Comparison of ENCODE assay signal across 8 mouse cellular contexts in genomic region chr7:79466053-79466901, GRCm38 (mm10). TPM values are rescaled to one million over a fixed set of nuclear protein-coding genes. Genes with fewer than 3 reads are reported as not detected.
DNase-seq lines count a peak whose midpoint lies in the region; ATAC-seq and TF ChIP-seq lines count a peak whose summit lies in the region.

TSS of gene Polg (minus strand) at chr7:79466362.

- peak within 1 kb of the TSS; percentile 82 for H3K27ac ChIP-seq in embryonic facial prominence, embryonic 13.5 days
- H3K27ac ChIP-seq in kidney, adult 2 months (ENCODE audit: insufficient read depth, low read depth, low read length), result peak within 1 kb of the TSS; percentile 53
- H3K27ac ChIP-seq in limb, embryonic 12.5 days, result peak within 1 kb of the TSS; percentile 83
- peak within 1 kb of the TSS; percentile 87 for H3K27ac ChIP-seq in midbrain, embryonic 15.5 days
- peak within 1 kb of the TSS; percentile 88 for H3K27ac ChIP-seq in spleen, adult 2 months (ENCODE audit: insufficient read depth, low read length)

- peak; percentile 95 for ATAC-seq in embryonic facial prominence, embryonic 13.5 days (ENCODE audit: insufficient number of reproducible peaks, insufficient read depth, low FRiP score, low TSS enrichment, low read depth)
- peak; percentile 95 for ATAC-seq in limb, embryonic 12.5 days (ENCODE audit: insufficient number of reproducible peaks, insufficient read depth, low FRiP score, low TSS enrichment, low read depth)
- ATAC-seq in midbrain, embryonic 15.5 days (replicated peaks), result peak; percentile 95

- H3K4me3 ChIP-seq in embryonic facial prominence, embryonic 13.5 days, result peak within 1 kb of the TSS; percentile 86
- peak within 1 kb of the TSS; percentile 75 for H3K4me3 ChIP-seq in kidney, adult 2 months (ENCODE audit: insufficient read depth, low read depth, low read length)
- peak within 1 kb of the TSS; percentile 87 for H3K4me3 ChIP-seq in limb, embryonic 12.5 days (replicated peaks)
- H3K4me3 ChIP-seq in midbrain, embryonic 15.5 days, result peak within 1 kb of the TSS; percentile 97
- H3K4me3 ChIP-seq in spleen, adult 2 months (ENCODE audit: extremely low read depth, insufficient read depth, insufficient read length), result peak within 1 kb of the TSS; percentile 83

- H3K4me2 ChIP-seq in embryonic facial prominence, embryonic 13.5 days, result peak within 1 kb of the TSS; percentile 87
- peak within 1 kb of the TSS; percentile 96 for H3K4me2 ChIP-seq in limb, embryonic 12.5 days
- peak within 1 kb of the TSS; percentile 94 for H3K4me2 ChIP-seq in midbrain, embryonic 15.5 days

- peaks cover 23% of the 10 kb centered on the region for H3K36me3 ChIP-seq in embryonic facial prominence, embryonic 13.5 days
- H3K36me3 ChIP-seq in kidney, adult 2 months (ENCODE audit: control insufficient read depth, insufficient read depth, low read length), result no peaks in the 10 kb centered on the region
- peaks cover 28% of the 10 kb centered on the region for H3K36me3 ChIP-seq in limb, embryonic 12.5 days
- H3K36me3 ChIP-seq in midbrain, embryonic 15.5 days (replicated peaks), result 0 out of 2 replicates have a peak, but pooled peaks cover 3% of the 10 kb centered on the region
- peaks cover 19% of the 10 kb centered on the region for H3K36me3 ChIP-seq in spleen, adult 2 months (ENCODE audit: control insufficient read depth, insufficient read depth, low read length)

- peaks cover 14% of the 10 kb centered on the region for H3K27me3 ChIP-seq in embryonic facial prominence, embryonic 13.5 days
- H3K27me3 ChIP-seq in kidney, adult 2 months (replicated peaks; ENCODE audit: control insufficient read depth, insufficient read depth, low read length), result no peaks in the 10 kb centered on the region
- H3K27me3 ChIP-seq in limb, embryonic 12.5 days, result peaks cover 17% of the 10 kb centered on the region
- H3K27me3 ChIP-seq in midbrain, embryonic 15.5 days (replicated peaks), result peaks cover 16% of the 10 kb centered on the region; the same call in 1 of the 2 replicates
- 0 out of 2 replicates have a peak, but pooled peaks cover 2% of the 10 kb centered on the region for H3K27me3 ChIP-seq in spleen, adult 2 months (ENCODE audit: control insufficient read depth, insufficient read depth, low read length)

- H3K4me1 ChIP-seq in embryonic facial prominence, embryonic 13.5 days, result peaks cover 26% of the 10 kb centered on the region
- H3K4me1 ChIP-seq in kidney, adult 2 months (ENCODE audit: control insufficient read depth, insufficient read depth, low read length), result peaks cover 4% of the 10 kb centered on the region; the same call in 1 of the 2 replicates
- peaks cover 26% of the 10 kb centered on the region for H3K4me1 ChIP-seq in limb, embryonic 12.5 days (replicated peaks)
- peaks cover 32% of the 10 kb centered on the region for H3K4me1 ChIP-seq in midbrain, embryonic 15.5 days
- peaks cover 10% of the 10 kb centered on the region for H3K4me1 ChIP-seq in spleen, adult 2 months (ENCODE audit: control insufficient read depth, insufficient read depth, insufficient read length)

- peak; percentile 98 for DNase-seq in 3134 (ENCODE audit: extremely low read depth, insufficient read length, low spot score)
- DNase-seq in adrenal gland, postnatal 36 days, result peak; percentile 99
- peak; percentile 99 to 100 for DNase-seq in heart, adult 18-20 months
- DNase-seq in kidney, adult 2 months, result peak; percentile 99
- DNase-seq in spleen, adult 2 months (ENCODE audit: low read depth in 1 of 2, low spot score in 2 of 2), result peak; percentile 94

- WGBS in embryonic facial prominence, embryonic 13.5 days, result under 1% methylated on average over 76 of the region's 76 CpGs
- WGBS in kidney, adult 2 months, result under 1% methylated on average over 76 of the region's 76 CpGs
- under 1% methylated on average over 76 of the region's 76 CpGs for WGBS in limb, embryonic 12.5 days
- under 1% methylated on average over 75 of the region's 76 CpGs for WGBS in midbrain, embryonic 15.5 days
- WGBS in spleen, adult 2 months, result under 1% methylated on average over 76 of the region's 76 CpGs

- TF ChIP-seq POLR2A in kidney, adult 2 months (IDR thresholded peaks at IDR 0.05; ENCODE audit: low read depth, low read length), result peak; percentile 73
- peak; percentile 41 for TF ChIP-seq POLR2A in spleen, adult 2 months (IDR thresholded peaks at IDR 0.05; ENCODE audit: low read depth, low read length)

- no peak for TF ChIP-seq CTCF in kidney, adult 2 months (conservative IDR thresholded peaks at IDR 0.05; ENCODE audit: insufficient read depth, insufficient read length, low read depth, low read length)
- no peak for TF ChIP-seq CTCF in spleen, adult 2 months (IDR thresholded peaks at IDR 0.05; ENCODE audit: extremely low read depth, insufficient read depth, insufficient read length, insufficient replicate concordance)

- H3K9ac ChIP-seq in embryonic facial prominence, embryonic 13.5 days, result peak within 1 kb of the TSS; percentile 91
- H3K9ac ChIP-seq in limb, embryonic 12.5 days (replicated peaks), result peak within 1 kb of the TSS; percentile 85
- H3K9ac ChIP-seq in midbrain, embryonic 15.5 days, result peak within 1 kb of the TSS; percentile 70

- no peaks in the 10 kb centered on the region for H3K9me3 ChIP-seq in embryonic facial prominence, embryonic 13.5 days
- no peaks in the 10 kb centered on the region for H3K9me3 ChIP-seq in limb, embryonic 12.5 days
- H3K9me3 ChIP-seq in midbrain, embryonic 15.5 days, result no peaks in the 10 kb centered on the region

RNA-seq across cellular contexts. Expression of gene Polg, which starts in this region (rescaled TPM):
- 10 to 100 TPM; 68.5 to 77.7 TPM for total RNA-seq in adrenal gland, postnatal 36 days (2021)
- 28.8 and 33.0 TPM in 2 replicates for polyA plus RNA-seq in embryonic facial prominence, embryonic 13.5 days (2015; fragmentation: Nextera tagmentation; extraction: Ambion mirVana)
- total RNA-seq in heart, adult 18-20 months (2021), result 10 to 100 TPM; 56.1 to 60.0 TPM
- 33.8 and 35.3 TPM in 2 replicates for polyA plus RNA-seq in kidney, adult 2 months (2012; rRNA removed)
- polyA plus RNA-seq in limb, embryonic 12.5 days (2016; fragmentation: Nextera tagmentation; extraction: Ambion mirVana), result 50.4 and 53.3 TPM in 2 replicates
- 22.7 and 27.0 TPM in 2 replicates for polyA plus RNA-seq in midbrain, embryonic 15.5 days (2015; fragmentation: Nextera tagmentation; extraction: Ambion mirVana)
- 53.8 and 54.6 TPM in 2 replicates for polyA plus RNA-seq in spleen, adult 2 months (2012; rRNA removed)

Comparison
In these comparisons a context has a peak if more than half of its experiments do, and no peak if none do; other contexts are left out.
1. Peak in every context shown above with its lines: DNase-seq, ATAC-seq, H3K4me3 ChIP-seq and H3K27ac ChIP-seq.